Mouse (Mus musculus): ENCODE data around the gene Stx11. TPM values are rescaled to one million over a fixed set of nuclear protein-coding genes. Genes with fewer than 3 reads are reported as not detected.

Gene Stx11
- polyA plus RNA-seq, 1 experiment from 2014 or later, result 1.0 TPM

GRCm38 (mm10) chr10:12899901-12900300 lies 64.2 kb downstream of the Stx11 start:
- Histone ChIP-seq H3K4me3 (ENCODE audit: low read depth, low read length) (no peak overlapping the region), H3K36me3 (ENCODE audit: control insufficient read depth, insufficient read depth) (no peaks in the 10 kb centered on the region), H3K9ac (ENCODE audit: low read depth, low read length) (no peak overlapping the region), H3K4me2 (replicated peaks; ENCODE audit: low read depth) (no peak overlapping the region), H3K27me3 (replicated peaks; ENCODE audit: control insufficient read depth, insufficient read depth, low read length) (no peaks in the 10 kb centered on the region), H3K27ac (ENCODE audit: low read depth, low read length) (no peak overlapping the region), H3K9me3 (ENCODE audit: control insufficient read depth) (no peaks in the 10 kb centered on the region), H3K4me1 (replicated peaks; ENCODE audit: control insufficient read depth, insufficient read depth, low read length) (no peaks in the 10 kb centered on the region)
- WGBS, result 88% methylated on average over 5 of the region's 5 CpGs
- ATAC-seq, result no peak
- no peak for TF ChIP-seq CTCF (IDR thresholded peaks at IDR 0.05; ENCODE audit: low read depth)

- Histone ChIP-seq H3K9ac (ENCODE audit: low read depth, low read length) (no peak overlapping the region), H3K27me3 (replicated peaks; ENCODE audit: control insufficient read depth, insufficient read depth, low read length) (no peaks in the 10 kb centered on the region), H3K4me1 (replicated peaks; ENCODE audit: control insufficient read depth, insufficient read depth, low read length) (no peaks in the 10 kb centered on the region), H3K9me3 (ENCODE audit: control insufficient read depth) (no peaks in the 10 kb centered on the region), H3K36me3 (ENCODE audit: control insufficient read depth, insufficient read depth) (no peaks in the 10 kb centered on the region), H3K4me2 (replicated peaks; ENCODE audit: low read depth) (no peak overlapping the region), H3K27ac (ENCODE audit: low read depth, low read length) (no peak overlapping the region), H3K4me3 (ENCODE audit: low read depth, low read length) (no peak overlapping the region)
- ATAC-seq, result no peak
- TF ChIP-seq CTCF (IDR thresholded peaks at IDR 0.05; ENCODE audit: low read depth), result no peak
- WGBS, result 91% methylated on average over 3 of the region's 3 CpGs
Observed at GRCm38 (mm10) chr10:12893339-12893738, 70.8 kb downstream of the Stx11 start.

- Histone ChIP-seq H3K9me3 (ENCODE audit: control insufficient read depth) (no peaks in the 10 kb centered on the region), H3K4me1 (replicated peaks; ENCODE audit: control insufficient read depth, insufficient read depth, low read length) (0 out of 2 replicates have a peak, but pooled peaks cover 4% of the 10 kb centered on the region), H3K27me3 (replicated peaks; ENCODE audit: control insufficient read depth, insufficient read depth, low read length) (no peaks in the 10 kb centered on the region), H3K36me3 (ENCODE audit: control insufficient read depth, insufficient read depth) (no peaks in the 10 kb centered on the region), H3K4me2 (replicated peaks; ENCODE audit: low read depth) (no peak overlapping the region), H3K4me3 (ENCODE audit: low read depth, low read length) (no peak overlapping the region), H3K27ac (ENCODE audit: low read depth, low read length) (no peak overlapping the region), H3K9ac (ENCODE audit: low read depth, low read length) (no peak overlapping the region)
- no peak for TF ChIP-seq CTCF (IDR thresholded peaks at IDR 0.05; ENCODE audit: low read depth)
- WGBS, result 72% methylated on average over 13 of the region's 13 CpGs
- ATAC-seq, result no peak
Observed at GRCm38 (mm10) chr10:12888373-12888772, 75.7 kb downstream of the Stx11 start.

Other genes with a start within 250 kb of the Stx11 start
- 21.5 and 22.6 TPM in 2 replicates for gene Utrn, start 94.9 kb downstream of the Stx11 start, polyA plus RNA-seq (2015; fragmentation: Nextera tagmentation; extraction: Ambion mirVana)
- gene Sf3b5, start 41.0 kb upstream of the Stx11 start, polyA plus RNA-seq (2015; fragmentation: Nextera tagmentation; extraction: Ambion mirVana), result 22.6 and 23.0 TPM in 2 replicates
- gene Plagl1, start 96.2 kb upstream of the Stx11 start, polyA plus RNA-seq (2015; fragmentation: Nextera tagmentation; extraction: Ambion mirVana), result 67.6 and 71.6 TPM in 2 replicates
- not detected in 2 replicates for gene Zc2hc1b, start 213.7 kb upstream of the Stx11 start, polyA plus RNA-seq (2015; fragmentation: Nextera tagmentation; extraction: Ambion mirVana)
- gene Ltv1, start 228.9 kb upstream of the Stx11 start, polyA plus RNA-seq (2015; fragmentation: Nextera tagmentation; extraction: Ambion mirVana), result 44.1 and 45.5 TPM in 2 replicates

All from intestine, postnatal 0 days (tissue).